Mouse (Mus musculus) hindbrain, embryonic 12.5 days (tissue): ENCODE measurements around the gene Tspan4. TPM values are rescaled to one million over a fixed set of nuclear protein-coding genes. Genes with fewer than 3 reads are reported as not detected.

ENCODE experiments used
- ATAC-seq: fragments of 200-750 bp; cut with Nextera tagmentation; 2 replicates; pipeline ENCODE4 v1.8.0; 2017; ENCODE audit warnings: moderate TSS enrichment; ENCODE audit not compliant: low FRiP score
- H3K27ac ChIP-seq: fragments of 300-500 bp; sonication (generic); 2 replicates; pipeline ENCODE4 v1.5.1; 2016; ENCODE audit warnings: mild to moderate bottlenecking
- H3K27me3 ChIP-seq: fragments of 300-500 bp; sonication (generic); 2 replicates; pipeline ENCODE4 v1.6.1; 2016; ENCODE audit warnings: mild to moderate bottlenecking
- H3K36me3 ChIP-seq: fragments of 300-500 bp; sonication (generic); 2 replicates; pipeline ENCODE4 v1.6.1; 2016; ENCODE audit warnings: mild to moderate bottlenecking
- H3K4me1 ChIP-seq: fragments of 300-500 bp; sonication (generic); 2 replicates; pipeline ENCODE4 v1.6.1; 2016
- H3K4me2 ChIP-seq: fragments of 300-500 bp; sonication (generic); replicated peaks from 2 replicates; pipeline ENCODE4 v1.6.1; 2016; ENCODE audit warnings: mild to moderate bottlenecking
- H3K4me3 ChIP-seq: fragments of 300-500 bp; sonication (generic); 2 replicates; pipeline ENCODE4 v1.5.1; 2016; ENCODE audit warnings: mild to moderate bottlenecking
- H3K9ac ChIP-seq: fragments of 300-500 bp; sonication (generic); 2 replicates; pipeline ENCODE4 v1.6.1; 2016; ENCODE audit warnings: mild to moderate bottlenecking, moderate library complexity
- H3K9me3 ChIP-seq: fragments of 300-500 bp; sonication (generic); replicated peaks from 2 replicates; pipeline ENCODE4 v1.6.1; 2016; ENCODE audit warnings: mild to moderate bottlenecking
- WGBS: fragments of 180-500 bp; shearing (Covaris S2); methylation state at CpG from one replicate; pipeline ENCODE4 v1.1.7; 2016; 5-methylcytosine and 5-hydroxymethylcytosine counted together
- polyA plus RNA-seq: library from polyadenylated mRNA; unstranded; fragments of >200 nt; fragmentation: Nextera tagmentation; extraction: Ambion mirVana; gene quantifications from 2 replicates; pipeline ENCODE4 v1.2.1, GENCODE M21; 2016

The Tspan4 gene
- polyA plus RNA-seq, 1 experiment from 2014 or later = 30.1 TPM

DNA sequence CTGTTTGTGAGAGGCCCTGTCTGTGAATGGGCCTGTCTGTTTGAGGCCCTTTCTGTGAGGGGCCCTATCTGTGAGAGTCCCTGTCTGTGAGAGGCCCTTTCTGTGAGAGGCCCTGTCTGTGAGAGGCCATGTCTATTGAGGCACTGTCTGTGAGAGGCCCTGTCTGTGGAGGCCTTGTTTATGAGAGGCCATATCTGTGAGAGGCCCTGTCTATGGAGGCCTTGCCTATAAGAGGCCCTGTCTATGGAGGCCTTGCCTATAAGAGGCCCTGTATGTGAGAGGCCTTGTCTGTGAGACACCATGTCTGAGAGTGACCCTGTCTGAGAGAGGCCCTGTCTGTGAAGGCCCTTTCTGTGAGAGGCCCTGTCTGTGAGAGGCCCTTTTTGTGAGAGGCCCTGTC, 33.1 kb downstream of the Tspan4 start:
- H3K4me3 ChIP-seq = no peak overlapping the region
- H3K27me3 ChIP-seq = no peaks in the 10 kb centered on the region
- no peak for ATAC-seq
- H3K9ac ChIP-seq = no peak overlapping the region
- H3K4me1 ChIP-seq = no peaks in the 10 kb centered on the region
- no peaks in the 10 kb centered on the region for H3K9me3 ChIP-seq
- H3K27ac ChIP-seq = no peak overlapping the region
- peaks cover 21% of the 10 kb centered on the region for H3K36me3 ChIP-seq
- no peak overlapping the region for H3K4me2 ChIP-seq

DNA sequence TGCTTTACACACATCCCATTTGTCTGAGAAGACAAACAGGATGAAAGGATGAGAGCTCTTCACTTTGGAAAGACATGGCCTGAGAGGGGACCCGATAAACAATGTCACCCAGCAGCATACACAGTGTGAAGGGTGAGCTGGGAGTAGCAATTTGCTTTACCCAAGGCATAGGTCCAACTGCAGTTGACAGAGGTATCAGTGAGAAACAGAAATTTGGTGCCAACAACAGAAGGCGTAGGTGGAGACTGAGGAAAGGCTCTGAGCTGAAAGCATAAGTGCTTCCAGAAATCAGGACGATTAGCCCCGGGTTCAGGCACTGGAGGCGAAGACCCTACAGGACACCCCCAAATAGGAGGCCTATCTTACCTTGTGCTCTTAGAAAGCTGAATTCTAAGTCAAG, 35.2 kb downstream of the Tspan4 start:
- 86% methylated on average over 5 of the region's 5 CpGs for WGBS
- no peak overlapping the region for H3K9ac ChIP-seq
- no peaks in the 10 kb centered on the region for H3K9me3 ChIP-seq
- H3K4me2 ChIP-seq = no peak overlapping the region
- no peak overlapping the region for H3K27ac ChIP-seq
- no peaks in the 10 kb centered on the region for H3K4me1 ChIP-seq
- H3K27me3 ChIP-seq = no peaks in the 10 kb centered on the region
- ATAC-seq = no peak
- H3K4me3 ChIP-seq = no peak overlapping the region
- H3K36me3 ChIP-seq = peaks cover 30% of the 10 kb centered on the region

DNA sequence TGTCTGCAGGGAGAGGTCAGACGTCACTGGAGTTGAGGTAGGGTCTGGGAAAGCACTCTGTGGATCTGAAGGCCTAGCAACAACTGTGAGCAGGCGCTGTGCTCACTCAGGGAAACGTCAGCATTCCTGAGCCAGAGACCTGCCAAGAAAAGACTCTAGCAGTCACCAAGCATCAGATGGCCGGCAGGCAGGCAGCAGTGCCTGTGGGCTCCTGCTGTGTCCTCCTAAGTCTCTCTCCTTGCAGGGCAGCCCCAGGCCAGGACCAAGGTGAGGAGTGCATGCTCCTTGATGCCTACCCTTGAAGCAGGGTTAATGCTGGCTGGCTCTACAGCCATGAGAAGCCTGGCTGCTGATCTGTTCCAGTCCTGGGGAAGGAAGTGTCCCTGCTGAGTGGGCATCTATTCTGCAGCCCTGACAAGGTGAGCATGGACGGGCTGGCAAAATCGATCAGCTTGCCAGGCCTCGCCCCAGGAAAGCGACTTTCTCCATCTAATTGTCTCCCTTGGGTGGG, 35.7 kb downstream of the Tspan4 start:
- WGBS = 59% methylated on average over 8 of the region's 8 CpGs
- H3K4me2 ChIP-seq = no peak overlapping the region
- no peak overlapping the region for H3K27ac ChIP-seq
- peaks cover 33% of the 10 kb centered on the region for H3K36me3 ChIP-seq
- no peaks in the 10 kb centered on the region for H3K4me1 ChIP-seq
- no peak overlapping the region for H3K4me3 ChIP-seq
- no peak for ATAC-seq
- no peak overlapping the region for H3K9ac ChIP-seq
- no peaks in the 10 kb centered on the region for H3K27me3 ChIP-seq
- H3K9me3 ChIP-seq = no peaks in the 10 kb centered on the region

DNA sequence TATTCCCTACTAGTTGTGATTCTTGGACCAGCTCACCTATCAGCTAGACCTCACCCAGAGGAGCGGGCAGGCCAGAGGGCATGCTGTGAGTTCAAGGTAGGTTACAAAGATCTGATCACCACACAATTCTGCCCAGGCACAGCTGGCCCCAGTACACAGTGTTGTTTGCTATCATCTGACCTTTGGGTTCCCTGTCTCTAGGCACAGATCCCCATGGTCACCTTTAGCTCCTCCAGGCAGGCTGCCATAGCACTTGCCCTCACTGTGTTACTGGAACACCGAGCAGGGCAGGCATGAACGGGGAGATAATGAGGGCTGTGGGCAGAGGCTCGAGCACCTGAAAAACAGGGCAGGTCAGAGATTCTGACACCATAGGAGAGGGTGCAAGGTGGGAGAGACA, 42.6 kb downstream of the Tspan4 start:
- 88% methylated on average over 4 of the region's 4 CpGs for WGBS

DNA sequence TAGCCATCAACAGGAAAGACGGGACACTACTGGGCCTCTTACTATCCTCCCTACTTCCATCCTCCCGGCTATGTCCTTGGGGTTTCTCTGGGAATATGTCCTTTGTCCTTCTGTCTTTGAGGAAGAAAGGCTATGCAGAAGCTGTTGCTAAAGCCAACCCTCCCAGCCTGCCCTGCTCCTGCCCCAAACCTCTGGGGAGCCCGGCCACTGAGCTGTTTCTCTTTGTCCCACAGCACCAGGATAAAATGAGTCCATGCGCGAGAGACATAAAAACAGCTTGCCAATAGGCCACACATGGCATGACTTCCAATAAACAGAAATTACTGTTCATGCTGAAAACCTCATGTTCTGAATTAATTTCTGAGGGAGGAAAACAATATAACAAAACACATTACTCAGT, 43.3 kb downstream of the Tspan4 start:
- Histone ChIP-seq H3K4me3 (no peak overlapping the region), H3K36me3 (peaks cover 37% of the 10 kb centered on the region), H3K27ac (no peak overlapping the region), H3K9ac (no peak overlapping the region), H3K4me2 (no peak overlapping the region), H3K4me1 (no peaks in the 10 kb centered on the region), H3K9me3 (no peaks in the 10 kb centered on the region), H3K27me3 (no peaks in the 10 kb centered on the region)
- whole genome bisulfite sequencing = 80% methylated on average over 5 of the region's 5 CpGs
- no peak for ATAC-seq

More for the DNA sequence above, 42.6 kb downstream of the Tspan4 start:
- Histone ChIP-seq H3K27ac (no peak overlapping the region), H3K27me3 (no peaks in the 10 kb centered on the region), H3K9ac (no peak overlapping the region), H3K4me3 (no peak overlapping the region), H3K36me3 (peaks cover 38% of the 10 kb centered on the region), H3K9me3 (no peaks in the 10 kb centered on the region), H3K4me1 (no peaks in the 10 kb centered on the region), H3K4me2 (no peak overlapping the region)
- ATAC-seq = no peak

DNA sequence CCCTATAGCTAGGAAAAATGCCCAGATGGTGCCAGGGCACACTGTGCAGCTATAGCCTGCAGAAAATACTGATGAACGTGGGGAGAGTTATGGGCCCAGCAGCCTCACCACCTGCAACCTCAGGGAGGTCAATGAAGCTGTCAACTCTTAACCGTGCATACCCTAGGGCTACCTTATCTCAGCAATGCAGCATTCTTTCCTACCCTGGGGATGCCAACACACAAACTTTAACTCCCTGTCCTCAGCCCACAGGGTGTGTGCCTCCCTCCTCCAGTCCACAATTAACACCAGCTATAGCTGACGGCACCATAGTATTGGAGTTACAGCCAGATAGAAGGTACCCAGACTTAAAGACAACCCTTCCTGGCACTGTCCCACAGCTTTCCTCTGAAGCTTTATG, 43.9 kb downstream of the Tspan4 start:
- Histone ChIP-seq H3K4me1 (no peaks in the 10 kb centered on the region), H3K4me3 (no peak overlapping the region), H3K27me3 (no peaks in the 10 kb centered on the region), H3K9ac (no peak overlapping the region), H3K27ac (no peak overlapping the region), H3K36me3 (peaks cover 32% of the 10 kb centered on the region), H3K4me2 (no peak overlapping the region), H3K9me3 (no peaks in the 10 kb centered on the region)
- ATAC-seq = no peak
- WGBS = 78% methylated on average over 3 of the region's 3 CpGs

DNA sequence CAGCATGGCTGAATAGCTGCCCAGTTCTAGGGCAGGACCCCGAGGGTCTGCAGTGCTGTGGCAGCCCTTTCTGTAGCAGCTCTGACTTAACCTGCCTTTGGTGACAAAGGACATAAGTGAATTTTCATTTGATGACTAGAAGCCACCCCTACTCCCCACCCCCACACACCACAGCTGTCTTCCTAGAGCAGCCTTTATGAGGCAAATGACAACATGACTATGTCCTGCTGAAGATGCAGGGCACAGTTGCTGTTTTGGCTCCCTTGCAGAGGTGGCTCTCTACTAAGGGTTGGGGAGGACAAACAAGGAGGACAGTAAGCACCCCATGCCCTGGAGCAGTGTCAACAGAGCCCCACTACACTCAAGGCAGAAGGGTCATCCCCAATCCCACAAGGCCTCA, 44.8 kb downstream of the Tspan4 start:
- peaks cover 30% of the 10 kb centered on the region for H3K36me3 ChIP-seq

DNA sequence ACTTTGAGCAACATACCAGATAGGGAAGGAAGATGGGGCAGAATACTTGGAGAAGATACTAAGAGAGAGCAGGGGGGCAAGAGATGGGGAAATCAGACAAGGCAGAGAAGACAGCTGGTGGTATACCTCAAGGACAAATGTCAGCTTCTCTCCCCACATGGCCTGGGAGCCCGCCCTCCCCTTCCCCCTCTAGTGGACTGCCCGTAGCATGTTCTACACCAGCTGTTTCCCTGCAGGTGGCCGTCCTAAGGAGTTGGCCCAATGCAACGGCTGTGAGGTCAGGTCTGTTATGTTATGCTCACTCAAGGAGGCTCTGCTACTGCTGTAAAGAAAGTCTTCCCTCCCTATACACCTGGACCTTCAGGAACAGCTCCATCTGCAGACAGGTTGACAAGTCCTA, 48.0 kb downstream of the Tspan4 start:
- H3K27ac ChIP-seq = no peak overlapping the region
- H3K9ac ChIP-seq = no peak overlapping the region
- H3K9me3 ChIP-seq = no peaks in the 10 kb centered on the region
- 32% methylated on average over 3 of the region's 4 CpGs for WGBS
- H3K4me3 ChIP-seq = no peak overlapping the region
- ATAC-seq = no peak
- peaks cover 37% of the 10 kb centered on the region for H3K36me3 ChIP-seq
- no peaks in the 10 kb centered on the region for H3K4me1 ChIP-seq
- no peak overlapping the region for H3K4me2 ChIP-seq
- no peaks in the 10 kb centered on the region for H3K27me3 ChIP-seq

More for the DNA sequence above, 44.8 kb downstream of the Tspan4 start:
- H3K4me3 ChIP-seq = no peak overlapping the region
- H3K4me1 ChIP-seq = no peaks in the 10 kb centered on the region
- no peak overlapping the region for H3K4me2 ChIP-seq
- no peak for ATAC-seq
- H3K9ac ChIP-seq = no peak overlapping the region
- WGBS = 68% methylated on average over 1 of the region's 1 CpGs
- H3K27me3 ChIP-seq = no peaks in the 10 kb centered on the region
- H3K27ac ChIP-seq = no peak overlapping the region
- H3K9me3 ChIP-seq = no peaks in the 10 kb centered on the region

DNA sequence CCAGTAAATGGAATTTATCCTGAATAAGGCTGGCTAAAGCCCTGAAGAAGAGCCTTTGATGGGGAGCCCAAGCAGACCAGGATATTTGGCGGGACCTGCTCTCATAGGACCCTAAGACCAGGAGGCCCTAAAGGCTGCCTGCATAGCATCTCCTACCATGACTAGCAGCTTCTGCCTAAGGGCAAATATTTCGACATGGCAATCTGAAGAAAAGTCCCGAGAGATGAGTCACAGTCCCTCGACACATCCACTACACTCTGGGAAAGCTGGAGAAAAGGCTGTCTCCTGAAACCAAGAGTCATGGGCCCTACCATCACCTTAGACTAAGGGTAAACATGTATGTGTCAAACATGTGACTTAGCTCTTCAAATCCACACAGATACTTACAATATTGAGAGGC, 49.2 kb downstream of the Tspan4 start:
- Histone ChIP-seq H3K9ac (no peak overlapping the region), H3K4me3 (no peak overlapping the region), H3K27me3 (no peaks in the 10 kb centered on the region), H3K27ac (no peak overlapping the region), H3K4me2 (no peak overlapping the region), H3K4me1 (no peaks in the 10 kb centered on the region), H3K36me3 (peaks cover 44% of the 10 kb centered on the region), H3K9me3 (no peaks in the 10 kb centered on the region)
- ATAC-seq = no peak
- 89% methylated on average over 4 of the region's 4 CpGs for WGBS

DNA sequence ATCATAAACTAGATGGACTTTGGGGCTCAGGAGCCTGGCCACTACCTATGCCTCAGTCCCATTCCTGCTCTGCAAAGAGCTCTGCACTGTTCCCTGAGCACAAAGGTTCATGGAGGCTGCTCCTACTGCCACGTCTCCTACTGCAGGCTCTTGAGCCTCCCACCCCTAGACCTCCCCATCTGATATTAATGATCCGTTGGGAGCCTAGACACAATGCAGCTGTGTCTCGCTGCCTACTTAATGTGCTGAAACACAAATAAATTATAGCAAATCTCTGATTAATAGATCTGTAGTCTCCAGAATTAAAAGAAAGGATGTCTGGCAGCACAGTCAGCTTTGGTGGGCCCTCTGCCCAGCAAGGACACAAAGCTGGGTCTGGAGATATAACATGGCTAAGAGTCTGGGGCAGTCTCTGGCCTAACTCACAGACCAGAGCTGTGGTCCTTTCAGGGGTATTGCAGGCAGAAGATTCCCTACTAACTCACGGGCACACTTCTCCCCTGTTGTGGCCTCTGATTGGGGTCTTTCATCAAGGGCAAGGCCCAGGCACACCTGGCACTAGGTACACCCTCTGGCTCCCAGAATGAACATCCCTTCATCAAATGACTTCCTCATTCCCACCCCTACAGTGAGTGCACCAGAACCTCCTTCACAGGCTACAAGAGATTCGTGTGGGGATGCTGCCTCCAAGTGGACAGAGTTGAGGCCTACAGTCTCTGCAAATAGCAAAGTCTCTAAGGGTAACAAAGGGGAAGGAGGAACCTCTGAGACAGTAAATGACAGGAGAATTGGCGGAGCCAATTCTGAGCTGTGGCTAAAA, 49.9 kb downstream of the Tspan4 start:
- no peaks in the 10 kb centered on the region for H3K4me1 ChIP-seq
- H3K27me3 ChIP-seq = no peaks in the 10 kb centered on the region
- H3K4me2 ChIP-seq = no peak overlapping the region
- no peak overlapping the region; the same call in 1 of the 2 replicates for H3K9ac ChIP-seq
- no peak overlapping the region for H3K27ac ChIP-seq
- WGBS = 56% methylated on average over 6 of the region's 6 CpGs
- no peaks in the 10 kb centered on the region for H3K9me3 ChIP-seq
- H3K4me3 ChIP-seq = no peak overlapping the region
- ATAC-seq = peak; percentile 74
- peaks cover 50% of the 10 kb centered on the region for H3K36me3 ChIP-seq

DNA sequence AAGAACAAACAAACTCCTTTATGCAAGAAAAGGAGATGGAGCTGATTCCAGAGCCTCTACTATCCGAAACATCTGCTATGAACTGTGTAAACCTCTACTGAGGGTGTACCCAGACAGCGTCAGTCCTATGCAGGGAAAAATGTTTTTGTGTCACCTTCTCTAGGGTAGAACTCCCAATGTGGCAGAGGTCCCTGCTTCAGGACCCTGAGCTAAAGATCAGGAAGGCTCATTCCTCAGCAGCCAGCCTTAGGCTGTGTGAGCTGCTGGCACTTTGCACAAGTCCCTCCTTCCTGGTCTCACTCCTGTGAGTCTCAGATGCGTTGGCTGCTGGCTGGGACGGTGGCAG, 50.5 kb downstream of the Tspan4 start:
- H3K4me1 ChIP-seq = no peaks in the 10 kb centered on the region
- H3K9me3 ChIP-seq = no peaks in the 10 kb centered on the region
- no peaks in the 10 kb centered on the region for H3K27me3 ChIP-seq
- H3K4me3 ChIP-seq = no peak overlapping the region
- 85% methylated on average over 4 of the region's 4 CpGs for WGBS
- no peak overlapping the region for H3K4me2 ChIP-seq
- H3K9ac ChIP-seq = no peak overlapping the region
- ATAC-seq = peak; percentile 63
- peaks cover 50% of the 10 kb centered on the region for H3K36me3 ChIP-seq
- no peak overlapping the region for H3K27ac ChIP-seq

DNA sequence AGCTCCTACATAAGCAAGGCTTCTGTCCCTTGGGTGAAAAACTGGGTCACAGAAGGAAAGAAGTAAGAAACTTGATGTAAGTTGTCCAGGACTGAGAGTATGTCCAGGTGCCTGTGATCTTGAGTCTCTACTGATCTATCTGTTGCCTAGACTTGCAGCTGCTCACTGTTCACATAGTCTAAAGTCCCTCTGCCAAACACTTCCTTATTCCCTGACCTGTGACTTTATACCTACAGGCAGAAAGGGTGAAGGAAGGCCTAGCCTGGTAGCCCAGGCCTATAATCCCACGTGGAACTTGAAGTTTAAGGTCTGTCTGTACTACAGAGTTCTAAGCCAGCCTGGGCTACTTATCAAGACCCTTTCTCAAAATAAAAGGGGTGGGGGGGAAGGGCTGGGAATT, 60.5 kb downstream of the Tspan4 start:
- peaks cover 8% of the 10 kb centered on the region for H3K36me3 ChIP-seq
- H3K9me3 ChIP-seq = no peaks in the 10 kb centered on the region
- WGBS = 75% methylated on average over 1 of the region's 1 CpGs
- no peak overlapping the region for H3K4me2 ChIP-seq
- ATAC-seq = no peak
- H3K27ac ChIP-seq = no peak overlapping the region
- H3K4me1 ChIP-seq = peaks cover 14% of the 10 kb centered on the region
- no peak overlapping the region for H3K4me3 ChIP-seq
- H3K9ac ChIP-seq = no peak overlapping the region
- no peaks in the 10 kb centered on the region for H3K27me3 ChIP-seq

DNA sequence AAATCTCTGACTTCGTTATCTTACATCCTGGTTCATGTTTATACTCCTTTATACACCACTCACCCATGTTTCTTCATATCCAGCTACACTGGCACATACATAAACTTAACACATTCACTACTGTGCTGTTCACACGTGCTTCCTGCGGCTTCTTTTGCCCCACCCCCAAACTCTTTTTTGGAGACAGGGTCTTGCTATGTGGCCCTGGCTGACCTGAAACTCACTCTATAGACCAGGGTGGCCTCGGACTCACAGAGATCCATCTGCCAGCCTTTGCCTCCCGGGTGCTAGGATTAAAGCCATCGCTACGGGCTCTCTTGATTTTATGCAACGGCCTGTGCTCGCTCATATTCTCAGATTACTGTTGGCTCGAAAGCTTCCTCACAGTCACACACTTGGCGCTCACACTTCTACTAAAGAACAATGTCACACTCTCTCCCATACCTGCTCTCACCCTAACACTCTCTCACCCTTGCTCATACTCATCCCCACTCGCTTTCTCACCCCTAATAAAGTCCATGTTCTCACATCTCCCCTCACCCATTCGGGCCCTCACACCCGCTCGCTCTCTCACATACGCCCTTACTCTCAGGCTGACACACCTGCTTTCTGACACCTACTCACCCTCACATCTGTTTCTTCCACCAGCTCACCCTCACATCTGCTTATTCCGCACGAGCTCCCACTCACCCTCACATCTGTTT, 64.0 kb downstream of the Tspan4 start:
- H3K9me3 ChIP-seq = no peaks in the 10 kb centered on the region
- peak; percentile 53 for ATAC-seq
- peak overlapping the region; percentile 86 for H3K27ac ChIP-seq
- H3K27me3 ChIP-seq = no peaks in the 10 kb centered on the region
- H3K4me2 ChIP-seq = peak overlapping the region; percentile 87
- H3K4me3 ChIP-seq = peak overlapping the region; percentile 74
- no peaks in the 10 kb centered on the region for H3K36me3 ChIP-seq
- H3K9ac ChIP-seq = peak overlapping the region; percentile 91
- 21% methylated on average over 18 of the region's 18 CpGs for WGBS
- H3K4me1 ChIP-seq = peaks cover 15% of the 10 kb centered on the region
